Mouse (Mus musculus) spleen, adult 2 months (tissue): ENCODE results near the gene Itprid2. TPM values are rescaled to one million over a fixed set of nuclear protein-coding genes. Genes with fewer than 3 reads are reported as not detected.
A peak's percentile ranks its signal among the peaks of the same experiment; 100 is the strongest.

Experiments
- DNase-seq, 2 experiments: peaks; one replicate each; pipeline versions ENCODE4 v3.0.0 to v3.0.0-alpha.2; 2012 to 2021; ENCODE audit warnings: low spot score in 2 of 2, low read depth in 1 of 2
- H3K27ac ChIP-seq: fragments of 200-500 bp; 2 replicates; pipeline ENCODE4 v1.5.1; 2012; ENCODE audit warnings: low read length, inconsistent platforms; ENCODE audit not compliant: insufficient read depth
- H3K27me3 ChIP-seq: fragments of 200-500 bp; 2 replicates; pipeline ENCODE4 v1.6.1; 2012; ENCODE audit warnings: mild to moderate bottlenecking, moderate library complexity, low read length, inconsistent platforms; ENCODE audit not compliant: control insufficient read depth, insufficient read depth
- H3K36me3 ChIP-seq: fragments of 200-500 bp; 2 replicates; pipeline ENCODE4 v1.6.1; 2012; ENCODE audit warnings: mild to moderate bottlenecking, low read length, inconsistent platforms; ENCODE audit not compliant: control insufficient read depth, insufficient read depth
- H3K4me1 ChIP-seq: fragments of 200-500 bp; 2 replicates; pipeline ENCODE4 v1.6.1; 2011; ENCODE audit warnings: inconsistent platforms; ENCODE audit not compliant: control insufficient read depth, insufficient read depth, insufficient read length
- H3K4me3 ChIP-seq: fragments of 200-500 bp; 2 replicates; pipeline ENCODE4 v1.5.1; 2011; ENCODE audit warnings: mild to moderate bottlenecking, inconsistent platforms; ENCODE audit not compliant: insufficient read depth, insufficient read length; ENCODE audit errors: extremely low read depth
- CTCF ChIP-seq: fragments of 200-500 bp; IDR thresholded peaks from 2 replicates; pipeline ENCODE4 v1.5.1; 2011; ENCODE audit warnings: mild to moderate bottlenecking, inconsistent platforms; ENCODE audit not compliant: insufficient read depth, insufficient read length, insufficient replicate concordance; ENCODE audit errors: extremely low read depth
- POLR2A ChIP-seq: fragments of 200-500 bp; IDR thresholded peaks from 2 replicates; pipeline ENCODE4 v1.6.1; 2011; ENCODE audit warnings: low read depth, low read length, inconsistent platforms
- WGBS: fragments of 180-500 bp; shearing (Covaris S2); methylation state at CpG from one replicate; pipeline ENCODE4 v1.1.7; 2018; 5-methylcytosine and 5-hydroxymethylcytosine counted together
- polyA plus RNA-seq: library from polyadenylated mRNA; depleted of rRNA; stranded (reverse); fragments of >200 nt; gene quantifications from 2 replicates; pipeline ENCODE4 v1.2.3, GENCODE M21; 2012

Gene Itprid2
- polyA plus RNA-seq, 1 experiment, result 5.8 TPM

GRCm38 (mm10) chr2:79647728-79648127 is 12.6 kb downstream of the Itprid2 start:
- TF ChIP-seq POLR2A (no peak), CTCF (no peak)
- no peak for DNase-seq
- Histone ChIP-seq H3K4me1 (peaks cover 2% of the 10 kb centered on the region; the same call in 1 of the 2 replicates), H3K27me3 (no peaks in the 10 kb centered on the region), H3K36me3 (peaks cover 21% of the 10 kb centered on the region), H3K4me3 (no peak overlapping the region), H3K27ac (no peak overlapping the region)
- 79% methylated on average over 2 of the region's 2 CpGs for WGBS

- Histone ChIP-seq H3K4me1 (peaks cover 5% of the 10 kb centered on the region; the same call in 1 of the 2 replicates), H3K27me3 (no peaks in the 10 kb centered on the region), H3K36me3 (peaks cover 17% of the 10 kb centered on the region), H3K4me3 (no peak overlapping the region), H3K27ac (no peak overlapping the region)
- WGBS, result 94% methylated on average over 3 of the region's 3 CpGs
- DNase-seq, result no peak
- TF ChIP-seq POLR2A, result no peak
- TF ChIP-seq CTCF, result no peak
These were observed 16.0 kb downstream of the Itprid2 start for GRCm38 (mm10) chr2:79651185-79651584.

- Histone ChIP-seq H3K36me3 (peaks cover 19% of the 10 kb centered on the region), H3K4me1 (peaks cover 5% of the 10 kb centered on the region; the same call in 1 of the 2 replicates), H3K27me3 (no peaks in the 10 kb centered on the region), H3K27ac (no peak overlapping the region), H3K4me3 (no peak overlapping the region)
- WGBS, result 89% methylated on average over 3 of the region's 3 CpGs
- DNase-seq, result no peak
- TF ChIP-seq POLR2A (no peak), CTCF (no peak)
These were observed 16.5 kb downstream of the Itprid2 start for GRCm38 (mm10) chr2:79651701-79652100.

GRCm38 (mm10) chr2:79652502-79652901 is 17.4 kb downstream of the Itprid2 start:
- no peak for DNase-seq
- peaks cover 24% of the 10 kb centered on the region for H3K36me3 ChIP-seq
- H3K27ac ChIP-seq, result no peak overlapping the region
- peaks cover 5% of the 10 kb centered on the region; the same call in 1 of the 2 replicates for H3K4me1 ChIP-seq
- H3K4me3 ChIP-seq, result no peak overlapping the region
- WGBS, result 94% methylated on average over 4 of the region's 4 CpGs
- TF ChIP-seq POLR2A, result no peak
- no peak for TF ChIP-seq CTCF
- no peaks in the 10 kb centered on the region for H3K27me3 ChIP-seq

GRCm38 (mm10) chr2:79653093-79653808 is 18.1 kb downstream of the Itprid2 start:
- no peak overlapping the region for H3K4me3 ChIP-seq
- TF ChIP-seq POLR2A, result no peak
- DNase-seq, result no peak
- H3K27ac ChIP-seq, result no peak overlapping the region
- H3K4me1 ChIP-seq, result peaks cover 5% of the 10 kb centered on the region; the same call in 1 of the 2 replicates
- H3K36me3 ChIP-seq, result peaks cover 30% of the 10 kb centered on the region
- WGBS, result 45% methylated on average over 6 of the region's 6 CpGs
- no peaks in the 10 kb centered on the region for H3K27me3 ChIP-seq

- H3K4me3 ChIP-seq, result no peak overlapping the region
- 91% methylated on average over 2 of the region's 2 CpGs for WGBS
- no peak for DNase-seq
- TF ChIP-seq CTCF (no peak), POLR2A (no peak)
- peaks cover 31% of the 10 kb centered on the region for H3K36me3 ChIP-seq
- H3K4me1 ChIP-seq, result peaks cover 5% of the 10 kb centered on the region; the same call in 1 of the 2 replicates
- H3K27ac ChIP-seq, result peak overlapping the region; percentile 29; the same call in 1 of the 2 replicates
- H3K27me3 ChIP-seq, result no peaks in the 10 kb centered on the region
These were observed 18.6 kb downstream of the Itprid2 start for GRCm38 (mm10) chr2:79653809-79654164.

GRCm38 (mm10) chr2:79657062-79657461 is 21.9 kb downstream of the Itprid2 start:
- Histone ChIP-seq H3K27ac (no peak overlapping the region), H3K4me1 (0 out of 2 replicates have a peak, but pooled peaks cover 3% of the 10 kb centered on the region), H3K4me3 (no peak overlapping the region), H3K27me3 (no peaks in the 10 kb centered on the region), H3K36me3 (peaks cover 46% of the 10 kb centered on the region)
- no peak for TF ChIP-seq POLR2A
- no peak for TF ChIP-seq CTCF
- DNase-seq, result no peak
- 89% methylated on average over 8 of the region's 8 CpGs for WGBS
